Mouse (Mus musculus) thymus, adult 2 months (tissue): ENCODE results near the gene Pigq.

Experiments
- CTCF ChIP-seq: fragments of 200-500 bp; IDR thresholded peaks from 2 replicates; pipeline ENCODE4 v1.5.1; 2012; ENCODE audit warnings: mild to moderate bottlenecking, control low read depth, low read length, moderate library complexity, borderline replicate concordance; ENCODE audit not compliant: control insufficient read depth, poor library complexity, insufficient read depth; ENCODE audit errors: extremely low read depth
- POLR2A ChIP-seq: fragments of 200-500 bp; IDR thresholded peaks from 2 replicates; pipeline ENCODE4 v1.6.1; 2012; ENCODE audit warnings: mild to moderate bottlenecking, low read length, control low read depth, moderate library complexity; ENCODE audit not compliant: control insufficient read depth, poor library complexity, insufficient read depth; ENCODE audit errors: extremely low read depth

DNA sequence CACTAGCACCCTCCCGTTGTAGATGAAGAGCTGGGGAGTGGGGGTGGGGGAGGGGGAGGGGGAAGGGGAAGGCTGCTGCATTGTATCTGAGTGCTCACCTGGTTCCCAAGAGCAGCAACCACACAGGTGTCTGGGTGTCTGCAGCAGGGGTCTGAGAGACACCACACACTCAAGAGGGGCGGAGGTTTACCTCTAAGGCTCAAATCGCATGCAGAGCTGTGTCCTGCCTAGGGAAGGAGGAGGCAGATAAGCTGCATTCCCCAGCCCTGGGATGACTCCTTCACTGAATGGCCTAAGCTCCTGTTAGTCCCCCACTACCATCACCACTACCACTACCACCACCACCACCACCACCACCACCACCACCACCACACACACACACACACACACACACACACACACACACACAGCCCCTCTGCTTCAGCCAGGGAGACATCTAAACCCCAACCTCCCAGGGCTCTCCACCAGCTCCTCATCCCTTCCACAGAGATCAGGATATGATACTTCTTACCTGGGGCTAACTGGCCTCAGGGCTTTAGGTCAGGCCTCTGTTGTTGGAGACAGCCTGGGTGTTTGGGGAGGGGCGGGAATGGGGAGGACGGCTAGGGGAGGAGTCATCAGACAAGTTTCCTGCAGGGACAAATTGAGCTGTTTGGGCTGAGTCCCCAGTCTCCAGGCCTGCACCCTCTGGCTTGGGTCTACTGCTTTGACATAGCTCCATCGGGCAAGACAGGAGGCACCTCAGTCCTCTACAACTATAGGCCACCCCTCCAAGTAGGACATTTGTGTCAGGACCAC is at the start of gene Pigq, which contains the start of gene Nhlrc4:
- no peak for TF ChIP-seq CTCF
- no peak for TF ChIP-seq POLR2A
